Mouse (Mus musculus) yolk sac, embryonic 10.5 days (tissue): ENCODE results near the gene Gm49395.

ENCODE experiments used
- DNase-seq: peaks from one replicate; pipeline ENCODE4 v3.0.0-alpha.2; 2017; ENCODE audit warnings: low spot score

Gm49395 gene

GRCm38 (mm10) chr13:114987161-114987560 is 114.6 kb downstream of the Gm49395 start:
- DNase-seq: peak; percentile 20
